Mouse (Mus musculus) adrenal gland (tissue): ENCODE data around the gene Cd164l2.

Experiments used
- microRNA-seq, 2 experiments: library from miRNA; unstranded; fragments of <30 nt; microRNA quantifications; one replicate each; pipeline ENCODE4; 2019

Cd164l2 gene

Small RNAs within 50 kb of the gene (microRNA-seq; reads per million reads assigned to microRNA genes)
- 0.34 to 1.1 reads per million in 2 experiments for gene Mir7017
